Mouse (Mus musculus) kidney, postnatal 25 days (tissue): Measurements from ENCODE around the gene Ckap2.

ENCODE experiments used
- DNase-seq, 2 experiments: peaks; one replicate each; pipeline ENCODE4 v3.0.0; 2021; ENCODE audit warnings: mixed read lengths in 2 of 2

Gene Ckap2

GRCm38 (mm10) chr8:22185431-22186397 lies at the start of gene Ckap2:
Ckap2 (minus strand) TSS chr8:22185819.
- DNase-seq = peak; percentile 95 to 96

DNA sequence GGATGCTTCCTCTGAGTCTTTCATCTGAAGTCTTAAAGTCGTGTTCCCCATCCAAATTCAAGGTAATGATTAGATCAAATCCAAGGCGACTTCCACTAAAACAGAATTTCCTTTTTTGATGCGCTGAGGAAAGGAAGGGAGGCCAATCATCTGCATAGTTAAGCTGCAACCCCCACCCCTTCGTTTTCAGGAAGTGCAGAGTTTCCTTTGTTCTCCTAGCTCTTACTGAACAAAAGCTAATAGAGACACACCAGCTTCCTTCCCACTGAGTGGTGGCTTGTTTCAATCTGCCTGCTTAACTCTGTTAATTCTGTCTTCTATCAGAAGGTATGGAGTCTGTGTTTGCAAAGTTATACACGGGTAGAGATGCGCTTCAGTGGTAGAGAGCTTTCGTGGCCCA lies 43.0 kb upstream of the Ckap2 start:
- DNase-seq = peak; percentile 33 to 42

- peak; percentile 77 to 91 for DNase-seq
Measured at GRCm38 (mm10) chr8:22227061-22227877, 41.6 kb upstream of the Ckap2 start, which contains the start of gene Thsd1. Thsd1 (plus strand) TSS chr8:22227313.

GRCm38 (mm10) chr8:22226361-22226760 lies 40.7 kb upstream of the Ckap2 start:
- DNase-seq = no peak

DNA sequence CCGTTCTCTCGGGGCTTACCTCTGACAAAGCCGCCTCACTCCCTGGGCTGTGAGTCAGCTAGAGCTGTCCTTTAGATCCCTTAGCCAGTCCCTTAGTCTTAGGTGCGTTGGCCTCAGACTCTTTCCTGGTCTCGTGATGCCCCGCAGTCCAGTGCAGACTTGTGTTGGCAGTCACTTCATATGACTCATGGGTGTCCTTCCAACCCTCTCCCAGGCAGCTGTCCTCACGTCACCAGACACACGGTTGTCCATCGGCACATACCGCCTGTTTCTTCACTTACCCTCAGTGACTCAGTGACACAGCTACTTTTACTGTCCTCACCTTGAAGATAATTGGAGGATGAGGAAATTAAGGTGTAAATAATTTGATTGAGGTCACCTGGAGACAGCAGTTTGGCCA lies 29.2 kb upstream of the Ckap2 start:
- no peak for DNase-seq

- peak; percentile 13 to 57 for DNase-seq
Measured at GRCm38 (mm10) chr8:22209012-22209411, 23.4 kb upstream of the Ckap2 start.

DNA sequence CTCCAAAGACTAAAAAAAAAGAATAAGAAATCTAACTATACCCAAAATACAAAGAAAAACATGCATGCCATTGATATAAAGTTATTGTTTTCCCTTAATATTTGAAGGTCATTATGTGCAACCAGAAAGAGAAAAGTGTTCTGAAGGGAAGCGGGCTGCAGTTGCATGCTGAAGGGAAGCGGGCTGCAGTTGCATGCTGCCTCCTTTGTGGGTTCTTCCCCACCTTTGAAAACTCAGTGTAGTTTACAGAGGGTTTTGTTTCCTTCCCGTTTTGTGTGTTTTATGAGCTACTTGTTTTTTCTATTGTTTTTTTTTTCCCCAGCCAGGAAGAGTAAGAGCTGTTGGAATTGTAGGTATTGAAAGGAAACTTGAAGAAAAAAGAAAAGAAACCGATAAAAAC lies 21.9 kb upstream of the Ckap2 start:
- DNase-seq = no peak

- DNase-seq = no peak
Measured at GRCm38 (mm10) chr8:22199481-22199880, 13.9 kb upstream of the Ckap2 start.

DNA sequence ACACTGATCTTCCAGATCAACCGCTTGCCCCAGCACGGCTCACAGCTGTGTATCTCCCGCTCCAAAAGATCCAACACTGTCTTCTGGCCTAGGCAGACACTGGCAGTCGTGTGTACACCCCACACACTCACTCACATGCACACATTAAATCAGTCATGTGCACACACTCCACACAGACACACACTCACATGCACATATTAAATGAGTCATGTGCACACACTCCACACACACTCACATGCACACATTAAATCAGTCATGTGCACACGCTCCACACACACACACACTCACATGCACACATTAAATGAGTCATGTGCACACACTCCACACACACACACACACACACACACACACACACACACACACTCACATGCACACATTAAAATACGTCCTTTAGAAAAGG lies 12.3 kb upstream of the Ckap2 start:
- no peak for DNase-seq

GRCm38 (mm10) chr8:22193432-22194010 lies 7.9 kb upstream of the Ckap2 start:
- peak in 1 of 2 experiments; percentile 23 for DNase-seq

DNA sequence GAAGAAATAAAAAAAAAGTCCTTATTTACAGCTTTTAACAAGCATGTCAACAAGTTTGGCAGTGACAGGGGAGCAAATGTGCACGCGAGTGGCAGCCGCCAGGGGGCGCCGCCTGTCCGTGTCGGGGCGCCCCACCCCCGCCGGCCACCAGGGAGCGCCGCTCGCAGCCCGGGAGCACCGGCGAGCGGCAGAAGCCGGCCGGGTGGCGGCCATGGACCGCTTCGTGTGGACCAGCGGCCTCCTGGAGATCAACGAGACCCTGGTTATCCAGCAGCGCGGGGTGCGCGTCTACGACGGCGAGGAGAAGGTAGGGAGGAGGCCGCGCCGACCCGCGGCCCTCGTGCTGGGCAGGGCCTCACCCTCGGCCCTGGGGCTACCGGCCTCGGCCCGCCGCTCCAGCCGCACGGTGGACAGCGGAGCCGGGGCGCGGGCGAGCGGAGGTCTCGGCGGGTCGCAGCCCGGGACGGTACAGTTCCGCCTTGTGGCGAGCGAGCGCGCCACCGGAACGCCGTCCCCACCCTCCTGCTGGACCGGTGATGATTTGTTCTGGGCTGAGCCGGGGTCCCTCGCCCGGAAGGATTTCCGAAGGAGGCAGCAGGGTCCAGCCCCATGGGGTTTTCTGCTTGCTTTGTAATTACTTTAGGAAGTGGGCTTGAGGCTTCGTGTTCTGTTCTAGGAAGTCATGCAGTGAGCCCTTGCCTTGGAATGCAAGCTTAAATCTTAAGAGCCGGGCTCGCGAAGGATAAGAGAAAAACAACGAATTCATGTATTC lies 7.2 kb upstream of the Ckap2 start, which contains the start of gene Vps36:
Gene Vps36, plus strand, starts transcription at position 150 of the 772 bp plus-strand sequence.
- peak; percentile 87 to 92 for DNase-seq

DNA sequence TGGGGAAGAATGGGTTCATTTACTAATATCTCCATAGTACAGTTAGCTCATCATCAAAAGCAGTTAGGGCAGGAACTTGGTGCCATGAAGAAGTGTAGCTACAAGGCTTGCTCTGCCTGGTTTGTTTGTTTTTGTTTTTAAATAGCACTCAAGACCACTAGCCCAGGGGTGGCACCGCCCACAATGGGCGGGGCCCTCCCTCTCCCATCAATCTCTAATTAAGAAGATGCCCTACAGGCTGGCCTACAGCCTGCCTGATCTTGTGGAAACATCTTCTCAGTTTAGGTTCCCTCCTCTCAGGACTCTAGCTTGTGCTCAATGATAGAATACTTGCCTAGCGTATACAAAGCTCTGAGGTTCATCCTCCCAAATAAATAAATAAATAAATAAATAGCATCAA lies 735 bp downstream of the Ckap2 start:
- DNase-seq = no peak

GRCm38 (mm10) chr8:22175966-22176365 lies 9.7 kb downstream of the Ckap2 start:
- no peak for DNase-seq

- no peak for DNase-seq
Measured at GRCm38 (mm10) chr8:22169167-22169566, 16.5 kb downstream of the Ckap2 start.

- DNase-seq = peak; percentile 83 to 93
Measured at GRCm38 (mm10) chr8:22166080-22166603, 19.5 kb downstream of the Ckap2 start, which contains the start of gene Nek3. Nek3 (minus strand) TSS chr8:22166435.

DNA sequence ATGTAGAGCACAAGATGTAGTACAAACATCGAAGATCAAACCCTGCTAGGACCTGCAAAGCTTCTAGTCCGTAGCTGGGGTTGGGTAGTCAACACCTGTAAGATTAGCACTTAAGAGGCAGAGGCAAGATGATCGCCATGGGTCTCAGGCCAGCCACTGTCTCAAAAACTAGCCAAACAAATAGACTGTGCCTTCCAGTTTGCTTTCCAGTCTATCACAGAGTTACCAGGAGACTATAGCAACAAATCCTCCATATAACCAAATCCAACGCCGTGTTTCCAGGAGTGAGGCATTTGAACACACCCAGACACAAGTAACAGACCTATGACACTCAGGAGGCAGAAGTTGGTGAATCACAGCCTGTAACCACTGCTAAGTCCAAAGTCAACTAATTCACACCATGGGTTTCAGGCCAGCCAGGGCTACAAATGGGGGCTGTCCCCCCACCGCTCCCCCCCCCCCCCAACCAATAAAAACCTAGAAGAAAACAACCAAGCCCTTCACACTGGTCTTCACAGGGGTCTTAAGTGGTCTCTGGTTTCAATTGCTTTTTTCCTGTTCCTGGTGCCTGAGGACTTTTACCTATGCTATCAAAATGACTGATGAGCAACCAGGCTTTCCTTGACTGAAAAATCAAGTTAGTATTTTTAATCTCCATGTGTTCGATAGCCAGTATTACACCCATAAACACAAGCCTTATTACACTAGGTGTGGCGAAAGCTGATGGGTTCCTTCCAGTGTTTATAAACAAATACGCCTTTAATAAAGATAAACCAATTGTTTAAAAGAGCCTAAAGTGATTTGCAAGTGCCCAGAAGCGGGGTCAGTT lies 20.2 kb downstream of the Ckap2 start:
- DNase-seq = no peak

DNA sequence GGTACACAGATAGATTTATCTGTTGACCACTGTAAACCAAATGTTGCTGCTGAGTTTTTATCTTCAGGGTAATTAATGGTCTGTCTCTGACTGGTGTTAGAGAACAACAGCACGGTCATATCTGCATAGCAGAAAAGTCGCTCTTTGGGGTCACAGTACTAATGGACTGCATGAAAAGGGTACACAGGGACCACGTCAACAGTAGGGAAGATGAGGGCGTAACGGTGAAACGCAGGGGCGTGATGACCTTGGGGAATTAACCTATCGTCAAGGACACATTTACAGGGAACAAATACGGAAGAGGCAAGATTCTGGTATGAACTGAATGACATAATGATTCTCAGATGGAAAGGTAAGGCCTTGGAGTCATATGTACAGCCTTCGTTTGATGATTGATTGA lies 21.2 kb downstream of the Ckap2 start:
- no peak for DNase-seq

DNA sequence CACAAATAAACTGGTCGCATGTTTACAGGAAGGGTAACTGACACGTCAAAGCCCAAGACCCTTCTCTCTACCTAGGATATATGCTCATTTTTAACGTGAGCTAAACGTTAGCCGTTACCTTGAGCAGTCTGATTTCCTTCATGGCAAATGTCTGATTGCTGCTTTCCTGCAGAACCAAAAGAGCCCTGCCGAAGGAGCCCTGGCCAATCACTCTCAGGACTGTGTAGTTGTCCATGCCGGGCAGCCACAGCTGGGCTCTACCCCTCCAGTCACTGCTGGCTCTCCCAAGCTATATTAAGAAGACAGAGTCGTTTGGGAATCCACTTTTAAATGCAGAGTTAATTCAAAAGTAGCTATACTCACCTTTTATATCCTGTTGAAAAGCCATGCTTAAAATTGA lies 23.4 kb downstream of the Ckap2 start:
- DNase-seq = no peak

DNA sequence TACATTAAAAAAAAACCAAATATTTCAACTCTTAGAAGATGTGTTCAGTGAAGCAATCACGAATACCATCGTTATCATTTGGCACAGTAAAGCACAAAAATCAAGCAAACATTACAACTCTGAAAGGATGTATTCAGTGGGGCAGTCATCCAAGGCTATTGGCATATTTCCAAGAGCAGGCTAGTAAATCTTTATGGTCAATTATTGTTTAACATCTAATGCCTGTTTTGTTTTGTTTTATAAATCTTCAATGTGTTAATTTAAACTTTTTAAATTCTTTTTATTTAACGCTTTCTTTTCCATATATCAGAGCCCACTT lies 35.3 kb downstream of the Ckap2 start:
- peak in 1 of 2 experiments; percentile 42 for DNase-seq

- no peak for DNase-seq
Measured at GRCm38 (mm10) chr8:22149643-22150344, 35.8 kb downstream of the Ckap2 start.

DNA sequence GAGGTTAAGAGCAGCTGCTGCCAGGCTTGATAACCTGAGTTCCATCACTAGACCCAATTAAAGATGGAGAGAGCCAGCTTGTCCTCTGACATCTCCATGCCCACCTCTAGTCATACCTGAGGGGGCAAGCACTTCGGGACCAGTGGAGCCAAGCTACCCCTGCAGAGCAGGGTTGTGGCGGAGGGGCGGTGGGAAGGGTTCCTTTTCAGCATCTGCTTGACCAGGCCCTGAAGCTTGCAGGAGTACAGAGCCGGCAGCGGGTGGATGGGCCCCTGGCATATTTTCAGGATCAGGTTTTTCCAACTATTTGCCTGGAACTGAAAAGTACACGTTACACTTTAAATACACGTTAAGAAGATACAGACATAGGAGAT lies 37.3 kb downstream of the Ckap2 start:
- DNase-seq = no peak
